Mouse (Mus musculus): ENCODE results near the gene Ttyh1. TPM values are rescaled to one million over a fixed set of nuclear protein-coding genes. Genes with fewer than 3 reads are reported as not detected.

Gene Ttyh1
- polyA plus RNA-seq, 2 experiments, result 0.11 to 0.24 TPM

DNA sequence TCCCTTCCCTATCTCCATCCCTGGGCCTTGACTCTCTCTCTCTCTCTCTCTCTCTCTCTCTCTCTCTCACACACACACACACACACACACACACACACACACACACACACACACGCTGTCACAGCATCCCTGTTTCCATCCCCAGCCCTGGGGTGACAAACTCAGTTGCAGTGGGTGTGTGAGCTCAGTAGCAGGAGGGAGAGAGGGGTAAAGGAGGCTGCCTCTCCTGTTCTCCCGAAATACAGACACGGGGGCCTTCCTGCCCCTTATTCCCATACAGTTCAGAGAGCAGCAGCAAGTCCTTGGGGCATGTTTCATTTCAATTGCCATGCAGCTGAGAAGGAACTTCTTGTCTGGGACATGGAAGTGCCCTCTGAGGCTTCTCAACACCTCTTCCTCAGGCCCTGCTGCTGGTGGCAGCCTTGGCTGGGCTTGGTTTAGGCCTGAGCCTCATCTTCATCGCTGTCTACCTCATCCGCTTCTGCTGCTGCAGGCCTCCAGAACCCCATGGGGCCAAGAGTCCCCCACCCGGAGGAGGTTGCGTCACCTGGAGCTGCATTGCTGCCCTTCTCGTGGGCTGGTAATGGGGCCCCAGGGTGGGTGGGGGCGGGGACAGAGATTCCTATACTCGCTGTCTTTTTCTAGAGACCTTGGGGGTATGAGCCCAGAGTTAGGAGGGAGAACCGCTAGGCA lies 3.0 kb downstream of the Ttyh1 start:
- WGBS (ENCODE audit: insufficient replicate concordance), result 36% methylated on average over 11 of the region's 11 CpGs
- Histone ChIP-seq H3K9me3 (ENCODE audit: control insufficient read depth, low read length) (no peaks in the 10 kb centered on the region), H3K4me1 (replicated peaks; ENCODE audit: control insufficient read depth in 2 of 2, insufficient read depth in 2 of 2, low read length in 1 of 2) (no peaks in the 10 kb centered on the region), H3K4me2 (ENCODE audit: low read depth) (no peak overlapping the region), H3K27ac (no peak overlapping the region), H3K9ac (replicated peaks) (no peak overlapping the region), H3K36me3 (replicated peaks; ENCODE audit: control insufficient read depth, insufficient read depth, low read depth) (no peaks in the 10 kb centered on the region), H3K27me3 (ENCODE audit: control insufficient read depth, insufficient read depth, low read length) (peaks cover 26% of the 10 kb centered on the region), H3K4me3 (ENCODE audit: insufficient read depth in 1 of 2, low read depth in 2 of 2, low read length in 2 of 2) (no peak overlapping the region)
- ATAC-seq (ENCODE audit: insufficient read depth), result no peak
- DNase-seq (ENCODE audit: low read depth in 3 of 3, low spot score in 3 of 3), result no peak
- TF ChIP-seq CTCF (IDR thresholded peaks at IDR 0.05; ENCODE audit: low read depth) (no peak), EP300 (IDR thresholded peaks at IDR 0.05; ENCODE audit: low read depth) (no peak)

DNA sequence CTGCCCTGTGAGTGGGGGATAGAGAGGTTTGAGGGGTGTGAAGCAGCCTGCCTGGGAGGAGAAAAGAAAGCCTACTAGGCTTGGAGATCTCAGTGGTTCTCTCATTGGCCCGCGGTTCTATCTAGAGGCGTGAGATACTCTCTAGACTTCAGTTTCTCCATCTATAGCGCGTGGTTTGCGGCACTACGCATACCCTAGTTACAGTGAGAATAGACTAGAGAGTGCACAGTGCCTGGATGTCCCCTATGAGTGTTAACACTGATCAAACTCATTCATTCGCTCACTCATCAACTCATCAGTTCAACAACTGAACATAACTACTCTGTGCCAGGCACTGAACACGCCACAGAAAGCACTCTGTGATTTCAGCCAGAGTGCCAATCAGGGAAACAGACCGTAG lies 3.6 kb downstream of the Ttyh1 start:
- WGBS (ENCODE audit: insufficient replicate concordance), result 68% methylated on average over 10 of the region's 10 CpGs
- H3K27me3 ChIP-seq (ENCODE audit: control insufficient read depth, insufficient read depth, low read length), result peaks cover 26% of the 10 kb centered on the region
- no peak for ATAC-seq (ENCODE audit: insufficient read depth)
- DNase-seq (ENCODE audit: low read depth in 3 of 3, low spot score in 3 of 3), result no peak
- no peaks in the 10 kb centered on the region for H3K4me1 ChIP-seq (replicated peaks; ENCODE audit: control insufficient read depth in 2 of 2, insufficient read depth in 2 of 2, low read length in 1 of 2)
- no peak overlapping the region for H3K4me3 ChIP-seq (ENCODE audit: insufficient read depth in 1 of 2, low read depth in 2 of 2, low read length in 2 of 2)
- no peaks in the 10 kb centered on the region for H3K9me3 ChIP-seq (ENCODE audit: control insufficient read depth, low read length)
- H3K4me2 ChIP-seq (ENCODE audit: low read depth), result no peak overlapping the region
- H3K9ac ChIP-seq (replicated peaks), result no peak overlapping the region
- TF ChIP-seq CTCF (IDR thresholded peaks at IDR 0.05; ENCODE audit: low read depth) (no peak), EP300 (IDR thresholded peaks at IDR 0.05; ENCODE audit: low read depth) (no peak)
- H3K27ac ChIP-seq, result no peak overlapping the region
- no peaks in the 10 kb centered on the region for H3K36me3 ChIP-seq (replicated peaks; ENCODE audit: control insufficient read depth, insufficient read depth, low read depth)

DNA sequence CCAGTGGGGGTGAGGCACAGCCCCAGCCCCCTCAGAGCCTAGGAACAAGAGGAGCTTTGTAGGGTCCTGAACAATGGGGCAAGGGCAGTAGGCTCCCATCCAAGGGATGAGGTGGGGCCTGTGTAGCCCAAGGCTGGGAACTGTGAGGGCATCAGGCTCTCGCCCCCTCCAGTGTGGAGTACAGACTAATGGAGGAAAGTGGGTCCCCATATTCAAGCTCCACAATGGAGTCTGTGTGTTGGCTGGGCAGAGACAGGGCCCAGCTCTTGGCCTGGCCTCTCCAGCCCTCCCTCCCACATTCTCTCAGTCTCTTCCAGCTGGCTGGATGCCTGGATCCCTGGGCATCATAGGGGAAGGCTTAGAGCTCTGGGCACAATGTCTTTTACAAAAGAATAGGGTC lies 4.5 kb downstream of the Ttyh1 start:
- Histone ChIP-seq H3K36me3 (replicated peaks; ENCODE audit: control insufficient read depth, insufficient read depth, low read depth) (no peaks in the 10 kb centered on the region), H3K4me3 (ENCODE audit: insufficient read depth in 1 of 2, low read depth in 2 of 2, low read length in 2 of 2) (no peak overlapping the region), H3K27ac (no peak overlapping the region), H3K9ac (replicated peaks) (no peak overlapping the region), H3K9me3 (ENCODE audit: control insufficient read depth, low read length) (no peaks in the 10 kb centered on the region), H3K27me3 (ENCODE audit: control insufficient read depth, insufficient read depth, low read length) (peaks cover 21% of the 10 kb centered on the region), H3K4me1 (replicated peaks; ENCODE audit: control insufficient read depth in 2 of 2, insufficient read depth in 2 of 2, low read length in 1 of 2) (no peaks in the 10 kb centered on the region), H3K4me2 (ENCODE audit: low read depth) (no peak overlapping the region)
- WGBS (ENCODE audit: insufficient replicate concordance), result 40% methylated on average over 1 of the region's 1 CpGs
- no peak for DNase-seq (ENCODE audit: low read depth in 3 of 3, low spot score in 3 of 3)
- no peak for ATAC-seq (ENCODE audit: insufficient read depth)
- TF ChIP-seq CTCF (IDR thresholded peaks at IDR 0.05; ENCODE audit: low read depth) (no peak), EP300 (IDR thresholded peaks at IDR 0.05; ENCODE audit: low read depth) (no peak)

DNA sequence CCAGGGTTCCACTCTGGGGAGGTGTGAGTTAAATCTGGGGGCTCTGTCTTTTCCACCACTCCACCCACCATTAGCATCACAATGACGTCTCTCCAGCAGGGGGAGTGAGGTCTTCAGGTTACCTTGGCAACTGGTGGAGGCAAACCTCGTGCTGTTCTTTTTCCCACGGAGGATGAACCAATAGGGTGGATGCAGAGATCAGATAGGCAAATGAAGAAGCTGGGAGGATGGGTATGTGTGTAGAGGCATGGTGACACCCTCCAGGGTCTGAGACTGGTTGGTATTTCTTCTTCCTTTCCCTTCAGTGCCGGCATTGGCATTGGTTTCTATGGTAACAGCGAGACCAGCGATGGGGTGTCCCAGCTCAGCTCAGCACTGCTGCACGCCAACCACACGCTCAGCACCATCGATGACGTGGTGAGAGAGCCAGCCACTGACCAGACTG lies 5.1 kb downstream of the Ttyh1 start:
- TF ChIP-seq EP300 (IDR thresholded peaks at IDR 0.05; ENCODE audit: low read depth) (no peak), CTCF (IDR thresholded peaks at IDR 0.05; ENCODE audit: low read depth) (peak; percentile 34)
- 1% methylated on average over 10 of the region's 10 CpGs for WGBS (ENCODE audit: insufficient replicate concordance)
- Histone ChIP-seq H3K36me3 (replicated peaks; ENCODE audit: control insufficient read depth, insufficient read depth, low read depth) (no peaks in the 10 kb centered on the region), H3K27me3 (ENCODE audit: control insufficient read depth, insufficient read depth, low read length) (peaks cover 17% of the 10 kb centered on the region), H3K9me3 (ENCODE audit: control insufficient read depth, low read length) (no peaks in the 10 kb centered on the region), H3K27ac (no peak overlapping the region), H3K4me1 (replicated peaks; ENCODE audit: control insufficient read depth in 2 of 2, insufficient read depth in 2 of 2, low read length in 1 of 2) (no peaks in the 10 kb centered on the region), H3K9ac (replicated peaks) (no peak overlapping the region), H3K4me2 (ENCODE audit: low read depth) (no peak overlapping the region), H3K4me3 (ENCODE audit: insufficient read depth in 1 of 2, low read depth in 2 of 2, low read length in 2 of 2) (no peak overlapping the region)
- ATAC-seq (ENCODE audit: insufficient read depth) (peak; percentile 36; the same call in 1 of the 2 replicates), DNase-seq (ENCODE audit: low read depth in 3 of 3, low spot score in 3 of 3) (no peak)

DNA sequence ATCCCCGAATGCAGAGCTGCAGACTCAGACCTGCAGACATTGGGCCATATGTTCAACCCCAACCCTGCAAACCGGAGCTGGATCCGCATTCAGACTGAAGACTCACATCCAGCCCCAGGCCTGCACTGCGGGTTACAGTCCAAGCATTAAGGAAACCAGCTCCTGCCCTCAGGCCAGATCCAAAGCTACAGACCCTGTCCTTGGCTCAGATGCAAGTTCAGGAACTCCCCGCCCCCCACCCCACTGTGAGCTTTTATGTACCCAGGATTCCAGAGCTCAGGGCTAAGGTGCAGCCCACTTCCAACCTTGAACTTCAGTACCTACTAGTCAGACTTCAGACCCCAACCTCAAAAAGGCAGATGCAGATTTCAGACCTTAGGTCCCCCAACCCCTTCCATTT lies 5.6 kb downstream of the Ttyh1 start:
- H3K9ac ChIP-seq (replicated peaks), result no peak overlapping the region
- no peak overlapping the region for H3K4me2 ChIP-seq (ENCODE audit: low read depth)
- ATAC-seq (ENCODE audit: insufficient read depth), result no peak
- peaks cover 12% of the 10 kb centered on the region for H3K27me3 ChIP-seq (ENCODE audit: control insufficient read depth, insufficient read depth, low read length)
- H3K27ac ChIP-seq, result no peak overlapping the region
- WGBS (ENCODE audit: insufficient replicate concordance), result 20% methylated on average over 5 of the region's 5 CpGs
- H3K4me1 ChIP-seq (replicated peaks; ENCODE audit: control insufficient read depth in 2 of 2, insufficient read depth in 2 of 2, low read length in 1 of 2), result no peaks in the 10 kb centered on the region
- no peak overlapping the region for H3K4me3 ChIP-seq (ENCODE audit: insufficient read depth in 1 of 2, low read depth in 2 of 2, low read length in 2 of 2)
- TF ChIP-seq EP300 (IDR thresholded peaks at IDR 0.05; ENCODE audit: low read depth) (no peak), CTCF (IDR thresholded peaks at IDR 0.05; ENCODE audit: low read depth) (no peak)
- no peaks in the 10 kb centered on the region for H3K9me3 ChIP-seq (ENCODE audit: control insufficient read depth, low read length)
- DNase-seq (ENCODE audit: low read depth in 3 of 3, low spot score in 3 of 3), result no peak
- H3K36me3 ChIP-seq (replicated peaks; ENCODE audit: control insufficient read depth, insufficient read depth, low read depth), result no peaks in the 10 kb centered on the region

Measured in liver, embryonic 14.5 days (tissue).